Mouse (Mus musculus): ENCODE measurements around the gene B3gnt3. TPM values are rescaled to one million over a fixed set of nuclear protein-coding genes. Genes with fewer than 3 reads are reported as not detected.

The B3gnt3 gene
- total RNA-seq, 4 experiments from 2014 or later: 0.47 to 0.93 (median 0.56) TPM

- no peak for DNase-seq (ENCODE audit: low spot score in 2 of 2)
These were observed 22.5 kb downstream of the B3gnt3 start for GRCm38 (mm10) chr8:71679116-71679515.

GRCm38 (mm10) chr8:71678216-71678615 lies 23.4 kb downstream of the B3gnt3 start:
- DNase-seq (ENCODE audit: low spot score in 2 of 2): no peak

GRCm38 (mm10) chr8:71677555-71677954 lies 24.0 kb downstream of the B3gnt3 start:
- no peak for DNase-seq (ENCODE audit: low spot score in 2 of 2)

GRCm38 (mm10) chr8:71676803-71677202 lies 24.8 kb downstream of the B3gnt3 start:
- DNase-seq (ENCODE audit: low spot score in 2 of 2): no peak

GRCm38 (mm10) chr8:71676020-71676741 lies 25.4 kb downstream of the B3gnt3 start, which contains the start of gene Jak3:
Gene Jak3, plus strand, starts transcription at chr8:71676296.
- no peak for DNase-seq (ENCODE audit: low spot score in 2 of 2)

- DNase-seq (ENCODE audit: low spot score in 2 of 2): no peak
These were observed 26.1 kb downstream of the B3gnt3 start for GRCm38 (mm10) chr8:71675456-71676019.

GRCm38 (mm10) chr8:71674071-71674470 lies 27.5 kb downstream of the B3gnt3 start:
- DNase-seq (ENCODE audit: low spot score in 2 of 2): no peak

- DNase-seq (ENCODE audit: low spot score in 2 of 2): no peak
These were observed 29.3 kb downstream of the B3gnt3 start for GRCm38 (mm10) chr8:71672168-71672735.

GRCm38 (mm10) chr8:71671549-71671965 lies 30.0 kb downstream of the B3gnt3 start, which contains the start of gene Unc13a:
Gene Unc13a, minus strand, starts transcription at chr8:71671757.
- peak; percentile 84 to 87 for DNase-seq (ENCODE audit: low spot score in 2 of 2)

GRCm38 (mm10) chr8:71670621-71671548 lies 30.7 kb downstream of the B3gnt3 start:
- DNase-seq (ENCODE audit: low spot score in 2 of 2): peak; percentile 60 to 69

GRCm38 (mm10) chr8:71670198-71670597 lies 31.4 kb downstream of the B3gnt3 start:
- DNase-seq (ENCODE audit: low spot score in 2 of 2): no peak

- no peak for DNase-seq (ENCODE audit: low spot score in 2 of 2)
These were observed 33.2 kb downstream of the B3gnt3 start for GRCm38 (mm10) chr8:71668220-71668975.

GRCm38 (mm10) chr8:71667256-71667655 lies 34.3 kb downstream of the B3gnt3 start:
- DNase-seq (ENCODE audit: low spot score in 2 of 2): no peak

GRCm38 (mm10) chr8:71666855-71667254 lies 34.7 kb downstream of the B3gnt3 start:
- no peak for DNase-seq (ENCODE audit: low spot score in 2 of 2)

- no peak for DNase-seq (ENCODE audit: low spot score in 2 of 2)
These were observed 36.1 kb downstream of the B3gnt3 start for GRCm38 (mm10) chr8:71665331-71666130.

- peak; percentile 71 to 88 for DNase-seq (ENCODE audit: low spot score in 2 of 2)
These were observed 41.1 kb downstream of the B3gnt3 start for GRCm38 (mm10) chr8:71660325-71661120.

- no peak for DNase-seq (ENCODE audit: low spot score in 2 of 2)
These were observed 41.8 kb downstream of the B3gnt3 start for GRCm38 (mm10) chr8:71659751-71660150.

GRCm38 (mm10) chr8:71658515-71659049 lies 43.0 kb downstream of the B3gnt3 start:
- no peak for DNase-seq (ENCODE audit: low spot score in 2 of 2)

GRCm38 (mm10) chr8:71657816-71658215 lies 43.8 kb downstream of the B3gnt3 start:
- DNase-seq (ENCODE audit: low spot score in 2 of 2): no peak
